Mouse (Mus musculus) ovary, adult 18-20 months (tissue): ENCODE measurements around the gene Nbas.

Source experiments
- DNase-seq: peaks from one replicate; pipeline ENCODE4 v3.0.0; 2022; ENCODE audit warnings: low spot score, mixed read lengths

Gene Nbas

GRCm38 (mm10) chr12:13622150-13622822, 353.4 kb downstream of the Nbas start:
- DNase-seq: no peak

GRCm38 (mm10) chr12:13626803-13627706, 358.1 kb downstream of the Nbas start:
- DNase-seq: no peak
